Mouse (Mus musculus): ENCODE data around the gene Rps5.

DNA sequence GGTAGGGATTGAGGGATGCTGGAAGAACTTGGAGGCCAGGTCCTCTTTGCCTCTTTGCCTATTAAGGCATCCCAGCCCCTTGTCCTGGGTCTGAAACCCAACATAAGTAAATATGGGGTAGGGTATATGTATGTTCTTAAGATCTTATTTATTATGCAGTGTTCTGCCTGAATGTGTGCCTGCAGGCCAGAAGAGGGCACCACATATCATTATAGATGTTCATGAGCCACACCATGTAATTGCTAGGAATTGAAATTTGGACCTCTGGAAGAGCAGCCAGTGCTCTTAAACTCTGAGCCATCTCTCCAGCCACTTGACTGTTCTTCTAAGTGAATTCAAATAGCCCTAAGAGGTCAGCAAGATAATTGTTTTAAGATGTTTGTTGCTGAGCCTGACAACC lies 8.5 kb upstream of the Rps5 start:
- TF ChIP-seq CTCF (IDR thresholded peaks at IDR 0.05; ENCODE audit: extremely low read depth, insufficient read depth, insufficient read length, insufficient replicate concordance) (peak; percentile 13; the same call in 1 of the 2 replicates), POLR2A (IDR thresholded peaks at IDR 0.05; ENCODE audit: low read depth, low read length) (no peak)
